Mouse (Mus musculus) urinary bladder, postnatal 36 days (tissue): ENCODE results near the gene Pakap.

Experiments used
- DNase-seq, 2 experiments: peaks; one replicate each; pipeline ENCODE4 v3.0.0; 2022; ENCODE audit warnings: low spot score in 2 of 2, mixed read lengths in 1 of 2

Gene Pakap

DNA sequence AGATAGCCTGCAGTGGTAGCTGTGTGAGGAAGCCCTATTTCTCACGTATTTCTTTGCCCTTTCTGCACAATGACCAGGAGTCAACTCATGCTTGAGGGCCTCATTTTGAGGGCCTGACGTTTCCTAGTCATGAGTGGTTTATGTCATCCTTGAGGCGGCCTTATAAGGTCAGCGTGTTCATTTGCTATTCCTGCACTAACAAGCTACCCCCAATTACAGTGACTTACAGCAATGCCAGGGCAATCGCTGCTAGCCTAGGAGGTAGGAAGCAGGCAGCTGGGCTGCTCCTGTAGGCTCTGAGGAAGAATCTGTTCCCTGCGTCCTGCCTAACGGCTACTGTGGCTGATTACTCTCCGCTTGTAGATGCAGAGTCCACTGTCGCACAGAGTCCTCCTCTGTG lies 269.1 kb downstream of the Pakap start:
- no peak for DNase-seq

GRCm38 (mm10) chr4:57839343-57839742 lies 271.4 kb downstream of the Pakap start:
- DNase-seq = peak in 1 of 2 experiments; percentile 37

GRCm38 (mm10) chr4:57841911-57842310 lies 273.9 kb downstream of the Pakap start:
- no peak for DNase-seq

DNA sequence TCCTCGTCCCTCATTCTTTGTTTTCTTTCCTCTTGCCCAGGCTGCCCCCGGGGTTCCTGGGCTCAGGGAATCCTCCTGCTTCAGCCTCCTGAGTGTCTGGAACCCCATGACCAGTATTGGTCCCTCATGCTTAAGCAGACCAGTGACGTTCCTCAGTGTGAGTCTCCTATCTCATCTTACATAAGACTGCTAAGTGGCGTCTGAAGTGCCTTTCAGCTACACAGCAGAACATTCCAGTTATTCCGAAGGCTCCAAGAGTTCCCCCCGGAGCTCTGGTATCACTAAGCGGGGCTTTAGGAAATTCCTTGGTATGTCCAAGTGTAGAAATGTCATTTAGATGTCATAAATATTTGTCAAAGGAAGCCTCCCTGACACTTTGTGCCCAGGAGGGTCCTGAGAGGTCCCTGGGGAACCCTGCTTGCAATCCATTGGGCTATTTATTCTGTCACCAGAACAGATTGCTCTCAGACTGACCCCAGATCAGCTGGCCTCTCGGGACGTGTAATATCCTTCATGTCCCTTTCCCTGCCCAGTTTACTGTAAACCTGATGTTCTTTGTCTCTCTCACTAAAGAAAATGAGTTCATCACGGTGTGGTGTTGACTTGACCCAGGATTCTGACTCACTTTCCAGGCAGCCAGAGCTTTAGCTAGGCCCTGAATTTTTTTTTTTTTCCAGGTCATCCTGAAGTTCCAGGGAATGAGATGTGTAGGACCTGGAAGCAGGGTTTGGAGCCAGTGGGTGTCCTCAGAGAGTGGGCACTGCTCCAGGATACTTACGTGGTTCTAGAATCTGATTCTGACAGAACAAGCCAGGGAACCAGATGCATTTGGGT lies 274.7 kb downstream of the Pakap start:
- no peak for DNase-seq

GRCm38 (mm10) chr4:57845031-57845431 lies 277.1 kb downstream of the Pakap start:
- peak; percentile 32 to 79 for DNase-seq

- no peak for DNase-seq
Measured at GRCm38 (mm10) chr4:57845541-57846210, 277.7 kb downstream of the Pakap start.

- no peak for DNase-seq
Measured at GRCm38 (mm10) chr4:57846381-57846990, 278.5 kb downstream of the Pakap start.

- no peak for DNase-seq
Measured at GRCm38 (mm10) chr4:57846991-57847422, 279.0 kb downstream of the Pakap start.

DNA sequence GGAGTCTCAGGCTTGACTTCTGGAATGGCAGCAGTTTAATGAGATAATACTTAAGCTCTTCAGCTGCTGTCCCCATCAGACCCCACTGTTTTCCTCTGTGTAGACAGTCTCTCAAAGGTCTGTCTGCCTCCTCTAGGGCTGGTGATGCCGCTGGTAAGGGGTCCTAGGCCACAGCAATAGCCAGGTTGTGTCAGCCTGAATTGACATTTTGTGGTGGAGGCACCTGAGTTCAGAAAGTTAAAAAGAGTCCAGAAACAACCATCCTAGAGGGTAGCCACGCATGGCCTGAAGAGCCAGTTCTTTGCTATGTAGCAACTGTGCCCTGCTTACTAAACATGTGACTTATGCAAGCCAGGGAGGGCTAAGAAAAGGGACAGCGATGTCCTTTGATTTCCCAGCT lies 279.7 kb downstream of the Pakap start:
- no peak for DNase-seq

DNA sequence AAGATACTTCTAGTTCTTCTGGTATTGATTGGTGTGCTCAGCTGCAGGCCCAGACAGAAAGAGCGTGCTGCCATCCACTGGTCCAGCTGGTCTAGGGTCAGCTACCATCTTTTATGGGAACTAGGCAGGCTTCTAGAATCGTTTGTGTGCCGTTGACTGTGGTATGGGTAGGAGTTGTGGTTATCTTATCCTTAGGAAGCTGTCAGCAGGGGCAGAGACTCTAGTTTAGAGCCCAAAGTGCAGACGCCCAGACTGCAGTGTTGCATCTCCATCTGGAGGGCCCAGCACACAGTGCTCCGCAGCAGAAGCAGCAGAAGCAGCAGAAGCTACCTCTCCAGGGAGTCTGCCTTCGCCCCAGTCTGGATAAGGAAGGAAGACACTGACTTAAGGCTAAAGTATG lies 281.5 kb downstream of the Pakap start:
- DNase-seq = no peak

GRCm38 (mm10) chr4:57851731-57852130 lies 283.8 kb downstream of the Pakap start:
- DNase-seq = no peak

GRCm38 (mm10) chr4:57852461-57853040 lies 284.6 kb downstream of the Pakap start:
- no peak for DNase-seq

DNA sequence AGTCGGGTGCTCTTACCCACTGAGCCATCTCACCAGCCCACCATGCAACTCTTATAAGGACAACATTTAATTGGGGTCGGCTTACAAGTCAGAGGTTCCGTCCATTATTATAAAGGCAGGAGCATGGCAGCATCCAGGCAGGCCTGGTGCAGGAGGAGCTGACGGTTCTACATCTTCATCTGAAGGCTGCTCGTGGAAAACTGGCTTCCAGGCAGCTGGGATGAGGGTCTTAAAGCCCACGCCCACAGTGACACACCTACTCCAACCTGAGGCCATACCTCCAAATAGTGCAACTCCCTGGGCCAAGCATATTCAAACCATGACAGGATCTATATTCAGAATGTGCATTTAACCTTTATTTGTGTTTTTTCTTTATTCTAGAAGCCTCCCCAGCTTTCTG lies 286.2 kb downstream of the Pakap start:
- DNase-seq = no peak

- peak in 1 of 2 experiments; percentile 40 for DNase-seq
Measured at GRCm38 (mm10) chr4:57855281-57855941, 287.4 kb downstream of the Pakap start.

DNA sequence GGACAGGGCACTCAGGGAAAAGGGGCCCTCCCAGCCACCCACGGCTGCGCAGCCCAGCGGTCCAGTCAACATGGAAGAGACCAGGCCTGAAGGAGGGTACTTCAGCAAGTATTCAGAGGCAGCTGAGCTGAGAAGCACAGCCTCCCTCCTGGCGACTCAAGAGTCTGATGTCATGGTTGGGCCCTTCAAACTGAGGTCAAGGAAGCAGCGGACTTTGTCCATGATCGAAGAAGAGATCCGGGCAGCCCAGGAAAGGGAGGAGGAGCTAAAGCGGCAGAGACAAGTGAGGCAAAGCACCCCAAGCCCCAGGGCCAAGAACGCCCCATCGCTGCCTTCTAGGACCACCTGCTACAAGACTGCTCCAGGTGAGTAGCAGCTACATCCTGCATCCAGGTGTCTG lies 288.7 kb downstream of the Pakap start:
- DNase-seq = no peak

DNA sequence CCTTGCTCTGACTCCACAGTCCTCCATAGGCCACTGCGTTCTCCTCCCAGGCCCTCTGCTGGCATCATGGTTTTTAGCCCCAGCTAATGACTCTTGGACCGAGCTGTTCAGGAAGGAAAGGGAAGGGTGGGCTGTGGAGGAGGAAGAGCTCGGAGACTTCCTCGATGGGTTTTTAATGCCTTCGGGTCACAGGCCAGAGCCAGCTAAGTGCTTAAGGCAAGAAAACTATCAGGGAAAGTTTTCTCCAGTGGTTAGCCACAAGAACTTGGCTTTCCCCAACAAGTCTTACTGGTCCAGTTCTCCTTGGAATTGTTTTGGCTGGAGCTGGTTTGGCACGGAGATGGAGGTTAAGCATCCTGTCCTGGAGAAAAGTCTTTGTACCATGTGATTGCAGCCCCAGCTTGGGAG lies 292.2 kb downstream of the Pakap start:
- DNase-seq = no peak

DNA sequence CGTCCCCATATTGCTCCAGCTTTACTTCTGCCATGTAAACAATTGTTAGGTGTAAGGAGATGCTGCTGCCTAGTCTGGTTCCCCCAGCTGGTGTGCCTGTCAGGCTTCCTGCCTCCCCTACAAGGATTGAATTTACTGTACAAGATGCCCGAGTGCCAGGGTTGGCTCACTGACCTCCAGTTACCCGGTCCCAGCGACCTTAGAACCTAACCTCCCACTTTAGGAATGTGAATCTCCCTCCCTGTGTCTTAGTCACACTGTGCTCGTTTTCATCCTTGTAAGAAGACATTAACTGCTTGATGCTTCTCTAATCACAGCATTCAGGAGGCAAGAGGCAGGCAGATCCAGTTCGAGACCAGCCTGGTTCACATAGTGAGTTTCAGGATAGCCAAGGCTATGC lies 293.2 kb downstream of the Pakap start:
- no peak for DNase-seq

DNA sequence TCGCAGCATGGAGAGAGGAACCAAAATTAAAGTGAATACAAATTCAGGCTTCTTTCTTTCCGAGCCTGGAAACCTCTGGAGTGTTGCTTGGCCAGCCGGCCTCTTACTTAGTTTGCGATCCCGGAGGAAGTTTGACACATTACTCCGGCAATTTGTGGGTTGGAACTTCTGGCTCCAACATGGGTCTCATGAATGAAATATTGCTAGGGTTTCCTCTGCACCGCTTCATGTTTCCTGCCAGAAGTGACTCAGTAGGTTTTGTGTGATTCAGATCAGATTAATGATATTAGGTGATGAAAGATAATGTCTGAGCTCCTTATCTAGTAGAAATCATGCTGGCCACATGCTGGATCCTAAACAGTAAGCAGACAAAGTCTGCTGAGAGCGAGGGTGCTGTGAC lies 293.9 kb downstream of the Pakap start:
- DNase-seq = no peak

DNA sequence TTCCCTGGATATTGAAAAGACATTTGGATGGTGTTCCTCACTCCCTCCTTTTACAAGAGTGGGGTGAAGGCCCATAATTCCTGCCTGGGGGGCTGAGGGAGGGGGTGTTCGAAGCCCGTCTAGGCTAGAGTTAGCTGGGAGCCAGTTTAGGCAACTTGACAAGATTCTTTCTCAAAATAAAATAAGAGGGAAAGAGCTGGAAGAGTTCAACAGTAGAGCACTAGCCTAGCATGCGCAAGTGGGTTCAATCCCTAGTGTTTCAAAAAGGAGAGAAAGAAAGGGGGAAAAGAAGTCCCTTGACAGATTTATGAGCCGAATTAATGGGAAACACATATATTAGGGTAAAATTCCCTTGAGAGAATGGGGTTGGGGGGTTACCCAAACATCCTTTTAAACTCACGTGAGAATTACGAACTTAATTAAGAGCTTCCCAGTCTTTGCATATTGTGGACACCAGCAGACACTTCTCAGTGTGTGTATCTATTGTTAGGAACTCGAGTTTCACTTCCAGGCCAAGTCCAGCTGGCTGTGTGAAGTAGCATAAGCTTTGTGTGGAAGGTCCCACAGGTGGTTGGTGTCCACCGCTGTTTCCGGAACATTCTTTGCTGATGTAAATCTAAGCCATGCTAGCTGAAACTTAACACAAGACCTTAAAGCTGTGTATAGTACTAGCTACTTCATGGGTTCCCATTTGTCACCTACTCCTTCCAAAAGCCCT lies 294.4 kb downstream of the Pakap start:
- no peak for DNase-seq

- no peak for DNase-seq
Measured at GRCm38 (mm10) chr4:57866088-57866487, 298.1 kb downstream of the Pakap start.

- no peak for DNase-seq
Measured at GRCm38 (mm10) chr4:57866990-57867389, 299.0 kb downstream of the Pakap start.
